Mouse (Mus musculus): ENCODE measurements around the gene Dqx1.

GRCm38 (mm10) chr6:83053136-83053960 lies 4.3 kb upstream of the Dqx1 start:
- peak; percentile 51; the same call in 1 of the 2 replicates for TF ChIP-seq POLR2A (IDR thresholded peaks at IDR 0.05; ENCODE audit: low read depth, low read length)
- TF ChIP-seq CTCF (IDR thresholded peaks at IDR 0.05; ENCODE audit: extremely low read depth, insufficient read length, insufficient replicate concordance, low read depth, low read length), result no peak

Measured in small intestine, adult 2 months (tissue).